Mouse (Mus musculus): ENCODE data around the gene Pik3r1.

DNA sequence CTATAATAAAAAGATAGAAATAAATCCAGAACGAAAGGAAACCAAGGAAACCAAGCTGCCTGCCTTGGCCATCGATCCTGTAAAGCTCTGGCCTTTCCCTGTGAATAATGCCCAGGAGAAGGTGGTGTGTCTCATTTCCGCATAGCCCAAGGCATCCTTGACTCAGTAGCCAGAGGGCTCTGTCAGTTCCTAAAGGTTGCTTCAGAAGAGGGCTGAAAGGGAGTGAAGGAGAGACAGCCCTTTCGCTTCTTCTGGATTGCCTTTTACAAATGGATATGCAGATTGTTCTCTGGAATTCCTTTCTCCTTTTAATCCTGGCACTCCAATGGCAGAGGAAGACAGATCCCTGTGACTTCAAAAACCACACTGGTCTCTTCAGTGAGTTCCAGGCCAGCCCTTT is 16.2 kb downstream of the Pik3r1 start:
- TF ChIP-seq CTCF (IDR thresholded peaks at IDR 0.05; ENCODE audit: borderline replicate concordance, control insufficient read depth, extremely low read depth, insufficient read depth, low read length, poor library complexity): no peak
- TF ChIP-seq POLR2A (IDR thresholded peaks at IDR 0.05; ENCODE audit: control insufficient read depth, extremely low read depth, insufficient read depth, low read length, poor library complexity): no peak

All from thymus, adult 2 months (tissue).